Mouse (Mus musculus): ENCODE measurements at regions not wholly inside any gene's neighbourhood (a gene's known extent, or its start where the extent isn't known, plus 50 kb on each side); places are given as distances from the start of the nearest gene placed in this dataset.
"Not testable (repeated sequence)": the region's sequence is repeated elsewhere in the genome, so short reads cannot be mapped to it uniquely, and the experiment has no call there.

DNA sequence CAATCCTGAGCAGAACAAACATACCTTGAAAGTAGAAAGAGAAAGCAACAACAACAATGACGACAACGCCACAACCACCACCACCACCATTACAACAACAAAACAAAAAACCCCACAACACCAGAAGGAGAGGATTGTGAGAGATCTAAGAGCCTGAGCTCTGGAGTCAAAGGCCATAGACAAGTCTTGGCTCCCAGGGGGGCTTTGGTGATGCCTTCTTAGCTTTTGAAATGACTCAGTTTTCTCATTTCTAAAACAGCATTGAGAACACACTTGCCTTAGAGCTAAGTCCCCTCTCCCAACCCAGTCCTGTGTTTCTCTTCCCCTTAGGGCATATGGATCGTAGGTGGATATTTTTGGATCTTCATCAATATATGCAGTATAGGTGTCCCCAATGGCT lies 112.2 kb downstream of the Kif20b start:
- DNase-seq (ENCODE audit: low spot score in 2 of 2) = no peak

- DNase-seq (ENCODE audit: low spot score in 2 of 2) = no peak
Measured at GRCm38 (mm10) chr19:35045576-35045975, 123.4 kb downstream of the Kif20b start.

DNA sequence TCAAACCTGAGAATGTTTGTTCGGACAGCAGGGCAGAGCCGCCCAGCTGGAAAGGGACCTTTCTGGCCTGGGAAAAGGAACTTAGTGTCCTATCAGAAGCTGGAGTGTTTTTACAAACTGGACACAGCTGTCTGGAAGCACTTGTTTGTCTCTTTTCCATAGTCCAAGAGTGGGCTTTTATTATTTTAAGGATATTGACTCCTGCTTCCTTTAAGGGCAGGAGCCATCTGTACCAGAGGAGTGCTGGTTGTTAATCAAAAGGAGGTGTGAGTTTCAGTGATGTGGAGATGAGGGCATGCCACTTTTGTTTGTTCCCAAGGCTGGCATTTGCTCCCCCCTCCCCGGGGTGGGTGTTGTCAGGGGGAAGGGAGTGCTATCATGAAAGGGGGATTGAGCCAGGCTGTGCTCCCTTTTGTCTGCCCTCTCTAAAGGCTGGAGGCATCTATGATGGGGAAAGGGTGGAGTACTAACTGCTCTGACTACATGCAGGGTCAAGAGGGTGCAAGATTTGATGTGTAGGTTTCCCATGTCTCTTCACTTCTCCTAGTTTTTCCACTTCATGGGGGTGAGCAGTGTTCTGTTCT lies 144.3 kb downstream of the Kif20b start:
- DNase-seq (ENCODE audit: low spot score in 2 of 2) = no peak

- DNase-seq (ENCODE audit: low spot score in 2 of 2) = peak in 1 of 2 experiments; percentile 1
Measured at GRCm38 (mm10) chr19:35081126-35081525, 159.0 kb downstream of the Kif20b start.

- no peak for DNase-seq (ENCODE audit: low spot score in 2 of 2)
Measured at GRCm38 (mm10) chr19:35101244-35101643, 179.1 kb downstream of the Kif20b start.

- DNase-seq (ENCODE audit: low spot score in 2 of 2) = no peak
Measured at GRCm38 (mm10) chr19:35114313-35114712, 192.2 kb downstream of the Kif20b start.

DNA sequence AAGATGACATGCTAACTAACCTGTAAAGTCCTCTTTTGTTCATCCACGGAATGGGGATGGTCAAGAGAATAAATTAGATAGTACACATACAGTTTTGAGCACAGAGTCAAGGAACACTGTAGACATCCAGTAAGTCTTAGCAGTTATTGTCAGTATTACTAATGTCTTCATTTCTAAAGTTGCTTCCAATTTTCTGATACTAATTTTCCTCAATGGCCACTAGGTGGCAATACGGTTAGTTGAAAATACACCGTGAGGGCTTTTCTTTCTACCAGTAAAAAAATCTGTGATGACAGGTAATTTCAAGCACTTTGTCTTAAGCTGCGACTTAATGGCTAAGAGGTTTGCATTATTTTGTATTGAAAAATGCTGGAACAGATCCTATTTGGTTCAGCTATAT lies 203.1 kb downstream of the Kif20b start:
- no peak for DNase-seq (ENCODE audit: low spot score in 2 of 2)

GRCm38 (mm10) chr19:35126594-35127051 lies 204.5 kb downstream of the Kif20b start:
- DNase-seq (ENCODE audit: low spot score in 2 of 2) = no peak

DNA sequence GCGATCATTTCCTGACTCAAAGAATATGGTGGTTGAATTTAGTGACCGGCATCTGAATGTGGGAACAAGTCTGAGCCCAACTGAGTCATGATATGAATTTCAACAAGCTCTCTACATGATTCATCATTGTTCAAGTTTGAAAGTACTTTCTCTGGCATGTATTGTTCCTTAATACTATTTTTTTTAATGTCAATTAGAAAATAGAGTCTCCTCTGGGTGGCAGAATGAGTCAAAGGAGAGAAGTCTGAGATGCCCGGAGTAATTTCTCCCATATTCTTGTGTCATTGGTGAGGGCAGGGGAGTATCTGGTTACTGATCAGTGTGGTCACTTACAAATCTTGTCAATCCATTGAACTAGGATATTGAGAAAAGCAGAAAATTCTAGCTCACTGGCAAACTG lies 205.9 kb downstream of the Kif20b start:
- DNase-seq (ENCODE audit: low spot score in 2 of 2) = no peak

- DNase-seq (ENCODE audit: low spot score in 2 of 2) = no peak
Measured at GRCm38 (mm10) chr19:35143131-35143530, 221.0 kb downstream of the Kif20b start.

- no peak for DNase-seq (ENCODE audit: low spot score in 2 of 2)
Measured at GRCm38 (mm10) chr19:35143781-35144180, 221.6 kb downstream of the Kif20b start.

- DNase-seq (ENCODE audit: low spot score in 2 of 2) = not testable (repeated sequence)
Measured at GRCm38 (mm10) chr19:35149476-35149875, 227.3 kb downstream of the Kif20b start.

- DNase-seq (ENCODE audit: low spot score in 2 of 2) = no peak
Measured at GRCm38 (mm10) chr19:35150780-35151725, 228.9 kb downstream of the Kif20b start.

- DNase-seq (ENCODE audit: low spot score in 2 of 2) = no peak
Measured at GRCm38 (mm10) chr19:35151841-35152240, 229.7 kb downstream of the Kif20b start.

GRCm38 (mm10) chr19:35157849-35158248 lies 235.7 kb downstream of the Kif20b start:
- DNase-seq (ENCODE audit: low spot score in 2 of 2) = no peak

DNA sequence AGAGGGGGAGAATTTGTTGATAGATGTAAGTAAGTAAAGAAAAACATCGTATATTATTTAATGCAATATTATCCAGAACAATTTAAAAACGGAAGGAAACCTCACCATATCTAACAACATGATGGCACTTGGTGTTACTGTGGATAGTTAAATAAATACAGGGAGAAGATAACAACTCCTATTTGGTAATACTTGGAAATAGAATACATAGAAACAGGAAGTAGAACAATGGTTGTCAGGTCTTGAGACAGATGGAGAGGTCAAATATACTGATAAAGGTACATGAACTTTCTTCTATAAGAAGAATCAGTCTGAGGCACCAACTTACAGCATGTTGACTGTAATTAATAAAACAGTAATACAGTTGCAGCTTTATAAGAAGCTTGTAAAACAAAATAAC lies 242.6 kb downstream of the Kif20b start:
- DNase-seq (ENCODE audit: low spot score in 2 of 2) = no peak

DNA sequence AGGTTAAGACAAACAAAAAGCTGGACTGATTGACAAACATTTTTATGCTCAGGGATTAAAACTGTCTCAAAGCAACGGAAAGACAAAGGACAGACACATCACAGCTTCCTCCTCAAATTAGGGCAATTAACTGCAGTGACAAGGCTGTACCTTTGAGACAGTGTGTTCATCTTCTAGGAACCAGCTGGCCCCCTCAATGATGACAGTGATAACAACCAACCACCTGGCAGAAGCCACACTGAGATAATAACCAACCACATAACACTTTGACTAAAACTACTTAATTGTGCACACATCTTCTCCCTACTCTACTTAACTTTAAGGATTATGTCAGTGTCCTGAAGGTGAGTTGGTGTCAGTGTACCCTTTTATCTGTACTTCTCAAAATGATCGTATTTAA lies 248.4 kb downstream of the Kif20b start:
- no peak for DNase-seq (ENCODE audit: low spot score in 2 of 2)

- DNase-seq (ENCODE audit: low spot score in 2 of 2) = no peak
Measured at GRCm38 (mm10) chr19:35180102-35180501, 257.9 kb downstream of the Kif20b start.

- no peak for DNase-seq (ENCODE audit: low spot score in 2 of 2)
Measured at GRCm38 (mm10) chr19:35205557-35206239, 283.5 kb downstream of the Kif20b start.

- no peak for DNase-seq (ENCODE audit: low spot score in 2 of 2)
Measured at GRCm38 (mm10) chr19:35244188-35244587, 322.0 kb downstream of the Kif20b start.

DNA sequence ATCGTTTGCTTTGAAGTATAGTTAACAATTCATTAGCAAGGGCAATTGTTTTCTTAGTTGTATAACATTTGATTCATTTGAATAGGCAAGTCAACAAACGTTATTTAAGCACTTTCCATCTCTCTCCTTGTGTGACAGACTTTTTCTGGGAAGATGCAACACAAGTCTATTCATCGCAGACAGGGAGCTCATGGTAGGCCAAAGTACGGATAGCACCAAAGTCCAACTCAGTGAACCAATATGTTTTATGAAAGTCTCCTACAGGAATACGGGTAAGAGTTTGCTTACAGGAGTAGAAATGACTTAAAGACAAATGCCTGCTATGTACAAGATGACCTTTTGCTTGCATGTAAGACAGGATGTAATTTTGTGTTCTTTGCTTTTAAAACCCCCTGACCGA lies 325.4 kb downstream of the Kif20b start:
- no peak for DNase-seq (ENCODE audit: low spot score in 2 of 2)

GRCm38 (mm10) chr19:35258634-35259033 lies 336.5 kb downstream of the Kif20b start:
- DNase-seq (ENCODE audit: low spot score in 2 of 2) = not testable (repeated sequence)
